Mouse (Mus musculus) CD8-positive naive resting alpha-beta T cell, adult 2 months (primary cell): ENCODE results near the gene Lpcat1.

Experiments
- DNase-seq, 2 experiments: peaks; one replicate each; pipeline ENCODE4 v3.0.0; 2022; ENCODE audit warnings: low read depth in 2 of 2, low spot score in 2 of 2

Gene Lpcat1

GRCm38 (mm10) chr13:73512776-73513673 is 46.0 kb downstream of the Lpcat1 start:
- DNase-seq: peak; percentile 61 to 77

GRCm38 (mm10) chr13:73516886-73517285 is 49.9 kb downstream of the Lpcat1 start:
- DNase-seq: no peak

GRCm38 (mm10) chr13:73533716-73534115 is 66.7 kb downstream of the Lpcat1 start:
- no peak for DNase-seq

- no peak for DNase-seq
Measured at GRCm38 (mm10) chr13:73535287-73535686, 68.3 kb downstream of the Lpcat1 start.

GRCm38 (mm10) chr13:73536403-73536821 is 69.4 kb downstream of the Lpcat1 start, which contains the start of gene Slc6a3:
TSS of gene Slc6a3 (plus strand) at chr13:73536747.
- no peak for DNase-seq

- DNase-seq: no peak
Measured at GRCm38 (mm10) chr13:73536824-73537223, 69.8 kb downstream of the Lpcat1 start.

GRCm38 (mm10) chr13:73564201-73564600 is 97.2 kb downstream of the Lpcat1 start:
- no peak for DNase-seq
